Mouse (Mus musculus) spleen, adult 18-20 months (tissue): ENCODE results near the gene Gm10490.

ENCODE experiments used
- DNase-seq, 2 experiments: peaks; one replicate each; pipeline ENCODE4 v3.0.0; 2022; ENCODE audit warnings: mixed read lengths in 2 of 2

Gm10490 gene

DNA sequence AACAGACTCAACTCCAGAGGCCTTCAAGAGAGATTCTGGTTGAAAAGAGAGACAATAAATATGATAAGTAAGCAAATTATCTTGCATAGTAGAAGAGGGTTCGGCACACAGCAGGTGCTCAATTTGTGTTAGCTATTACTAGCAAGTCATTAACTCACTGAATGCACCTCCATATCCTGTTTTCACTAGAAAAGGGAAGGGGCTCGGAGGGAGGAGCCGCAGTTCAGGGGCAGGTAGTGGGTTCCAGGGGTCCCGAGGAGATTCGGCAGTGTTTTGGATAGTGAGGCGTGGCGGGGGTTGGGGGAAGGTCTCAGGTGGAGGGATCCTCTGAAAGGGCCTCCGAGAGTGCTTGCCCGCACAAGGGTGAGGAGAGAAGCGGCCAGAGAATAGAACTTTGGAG is 17.8 kb downstream of the Gm10490 start:
- DNase-seq: no peak

DNA sequence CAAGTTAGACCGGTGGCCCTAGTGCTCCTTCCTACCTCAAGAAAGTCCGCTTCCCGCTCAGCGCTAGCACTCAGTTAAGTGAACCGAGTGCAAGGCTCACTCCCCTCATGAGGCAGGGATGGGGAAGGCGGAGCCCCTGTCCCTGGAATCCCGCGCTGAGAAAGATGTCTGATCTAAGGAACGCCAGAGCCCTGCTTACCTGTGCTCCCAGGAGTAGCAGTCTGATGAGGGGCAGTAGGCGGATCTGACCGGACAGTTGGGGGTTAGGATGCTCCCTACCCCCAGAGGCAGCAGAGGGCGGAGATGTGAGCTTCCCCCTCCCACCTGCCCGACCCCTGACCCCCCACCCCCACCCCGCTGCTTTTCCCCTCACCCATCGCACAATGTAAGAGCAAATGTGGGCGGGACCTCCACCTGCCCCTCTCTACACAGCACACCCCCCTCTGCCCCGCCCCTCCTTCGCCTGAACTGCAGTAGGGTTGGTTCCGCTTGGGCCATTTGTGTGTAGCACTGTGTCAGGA is 19.0 kb downstream of the Gm10490 start, which contains the start of gene Eras:
Gene Eras (minus strand): TSS at position 338 of the 521 bp plus-strand sequence.
- no peak for DNase-seq

DNA sequence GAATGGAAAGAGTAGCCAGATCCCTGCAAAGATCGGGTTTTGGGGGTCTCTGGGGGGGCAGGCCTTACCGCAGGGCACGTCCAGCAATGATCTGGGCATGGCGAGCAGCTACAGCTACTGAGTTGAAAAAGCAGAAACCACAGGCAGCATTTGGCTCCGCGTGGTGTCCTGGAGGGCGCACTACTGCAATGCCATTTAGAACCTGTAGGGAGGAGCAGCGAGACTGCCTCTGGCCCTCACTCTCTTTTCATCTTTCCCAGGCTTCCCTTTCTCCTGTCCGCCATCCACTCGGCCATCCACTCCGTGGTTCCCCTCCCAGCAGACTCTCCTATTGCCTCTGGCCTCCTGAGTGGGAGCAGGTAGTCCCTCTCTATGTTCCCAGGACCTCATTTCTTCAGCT is 27.5 kb downstream of the Gm10490 start:
- no peak for DNase-seq

DNA sequence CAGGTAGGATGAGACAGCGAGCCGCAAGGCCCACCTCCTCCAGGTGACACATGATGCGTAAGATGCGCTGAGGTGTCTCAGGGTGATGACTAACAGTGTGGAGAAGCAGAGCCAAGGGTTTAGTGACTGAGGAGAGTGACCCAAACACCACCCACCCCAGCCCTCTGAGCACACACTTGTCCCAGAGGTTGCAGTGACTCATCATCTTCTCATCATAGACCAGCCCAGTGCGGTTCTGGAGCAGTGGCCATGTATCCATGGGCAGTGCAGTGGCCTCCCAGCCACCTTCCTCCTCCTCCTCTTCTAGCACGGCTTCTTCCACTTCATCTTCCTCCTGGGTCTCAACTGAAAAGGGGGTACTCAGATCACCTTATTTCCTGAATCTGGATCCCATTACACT is 28.3 kb downstream of the Gm10490 start:
- DNase-seq: no peak

GRCm38 (mm10) chrX:7945618-7946017 is 36.3 kb downstream of the Gm10490 start:
- no peak for DNase-seq

- DNase-seq: peak in 1 of 2 experiments; percentile 2
These were observed 38.0 kb downstream of the Gm10490 start, which contains the start of gene Hdac6 for GRCm38 (mm10) chrX:7947108-7947899. Gene Hdac6, minus strand, starts transcription at chrX:7947889.

DNA sequence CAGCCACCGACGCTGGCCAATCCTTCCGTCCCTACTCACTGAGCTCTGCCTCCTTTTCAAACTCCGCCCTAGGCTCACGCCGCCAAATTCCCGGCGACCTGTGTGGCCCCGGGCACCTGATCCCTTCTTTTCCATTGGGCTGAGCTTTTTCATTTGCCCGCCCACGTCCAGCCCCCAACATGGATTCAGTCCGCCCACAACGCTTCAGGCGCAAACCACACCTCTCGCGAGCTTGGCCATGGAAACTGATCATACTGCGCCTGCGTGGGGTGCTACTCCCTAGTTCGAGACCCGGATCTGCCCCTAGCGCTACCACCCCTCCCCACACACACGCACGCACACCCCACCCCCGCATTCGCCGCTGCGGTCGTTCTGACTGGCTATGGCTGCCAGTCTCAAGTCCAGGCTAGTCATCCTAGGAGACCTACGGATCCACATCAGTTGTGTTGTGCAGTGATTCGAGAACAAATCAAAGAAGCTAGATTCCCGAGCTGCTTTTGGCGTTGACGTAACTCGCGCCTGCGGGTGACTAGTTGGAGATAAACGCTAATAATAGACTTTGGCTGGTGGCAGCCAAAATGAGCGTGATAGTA is 38.7 kb downstream of the Gm10490 start:
- peak; percentile 73 to 81 for DNase-seq

- no peak for DNase-seq
These were observed 40.7 kb downstream of the Gm10490 start for GRCm38 (mm10) chrX:7950091-7950490.

DNA sequence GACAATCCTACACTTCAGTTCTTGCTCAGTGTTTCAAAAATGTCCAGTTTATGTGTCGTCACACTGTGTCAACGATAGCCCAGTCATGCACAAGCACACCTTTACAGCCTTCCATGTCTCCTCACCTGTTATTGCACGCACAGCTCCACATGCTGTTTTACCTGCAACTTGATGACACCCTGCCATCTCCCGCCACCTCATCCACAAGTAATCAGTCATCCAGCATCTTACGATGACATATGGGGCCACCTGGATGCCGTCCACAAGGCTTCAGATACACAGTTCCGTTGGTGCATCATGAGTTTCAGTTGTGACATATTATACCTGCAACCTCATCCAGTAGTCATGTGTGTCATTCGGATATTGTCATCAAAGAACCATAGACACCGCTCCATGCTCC is 49.5 kb downstream of the Gm10490 start:
- no peak for DNase-seq
